Mouse (Mus musculus): Measurements from ENCODE around the gene Bcl2a1a.
"Not testable (repeated sequence)": the region's sequence is repeated elsewhere in the genome, so short reads cannot be mapped to it uniquely, and the experiment has no call there.

DNA sequence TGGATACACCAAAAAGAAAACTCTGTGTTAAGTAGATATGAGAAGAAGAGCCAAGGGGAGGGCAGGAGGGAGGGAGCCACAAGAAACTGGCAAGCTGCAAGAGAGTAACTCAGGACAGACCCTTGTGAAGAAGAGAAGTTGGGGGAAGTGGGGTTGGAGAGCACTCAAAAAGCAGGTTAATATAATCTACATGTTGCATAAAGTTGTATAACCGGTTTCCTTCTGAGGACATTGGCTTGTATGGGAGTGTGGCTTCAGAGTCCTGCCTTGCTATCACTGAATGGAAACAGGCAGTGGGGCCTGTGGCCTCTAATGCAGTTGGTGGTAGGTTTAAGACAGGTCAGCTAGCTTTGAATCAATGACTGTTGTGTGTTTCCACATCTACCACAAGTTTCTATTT lies 1.5 kb upstream of the Bcl2a1a start:
- not testable (repeated sequence) for TF ChIP-seq POLR2A (IDR thresholded peaks at IDR 0.05; ENCODE audit: borderline replicate concordance, extremely low read depth, insufficient read depth, insufficient read length, poor library complexity, severe bottlenecking); CTCF (IDR thresholded peaks at IDR 0.05; ENCODE audit: borderline replicate concordance, extremely low read depth, insufficient read depth, insufficient read length)

Data from brain, embryonic 14.5 days (tissue).